Mouse (Mus musculus) kidney, adult 2 months (tissue): ENCODE measurements around the gene Ltc4s. TPM values are rescaled to one million over a fixed set of nuclear protein-coding genes. Genes with fewer than 3 reads are reported as not detected.

Source experiments
- DNase-seq: peaks from one replicate; pipeline ENCODE4 v3.0.0; 2021
- H3K27ac ChIP-seq: fragments of 200-500 bp; 2 replicates; pipeline ENCODE4 v1.5.1; 2012; ENCODE audit warnings: low read depth, low read length, control low read depth, inconsistent platforms; ENCODE audit not compliant: insufficient read depth
- H3K27me3 ChIP-seq: fragments of 200-500 bp; replicated peaks from 2 replicates; pipeline ENCODE4 v1.6.1; 2012; ENCODE audit warnings: mild to moderate bottlenecking, moderate library complexity, low read length, inconsistent platforms; ENCODE audit not compliant: control insufficient read depth, insufficient read depth
- H3K36me3 ChIP-seq: fragments of 200-500 bp; 2 replicates; pipeline ENCODE4 v1.6.1; 2012; ENCODE audit warnings: mild to moderate bottlenecking, moderate library complexity, low read length, inconsistent platforms; ENCODE audit not compliant: control insufficient read depth, insufficient read depth
- H3K4me1 ChIP-seq: fragments of 200-500 bp; 2 replicates; pipeline ENCODE4 v1.6.1; 2011; ENCODE audit warnings: low read length; ENCODE audit not compliant: control insufficient read depth, insufficient read depth
- H3K4me3 ChIP-seq: fragments of 200-500 bp; 2 replicates; pipeline ENCODE4 v1.5.1; 2011; ENCODE audit warnings: mild to moderate bottlenecking, low read depth, low read length, control low read depth; ENCODE audit not compliant: insufficient read depth
- CTCF ChIP-seq: fragments of 200-500 bp; conservative IDR thresholded peaks from 2 replicates; pipeline ENCODE4 v1.5.1; 2011; ENCODE audit warnings: low read depth, mild to moderate bottlenecking, control low read depth, low read length, moderate library complexity, mixed read lengths; ENCODE audit not compliant: insufficient read depth, insufficient read length
- POLR2A ChIP-seq: fragments of 200-500 bp; IDR thresholded peaks from one replicate; pipeline ENCODE4 v1.6.1; 2011; ENCODE audit warnings: low read depth, low read length, control low read depth
- WGBS: fragments of 180-500 bp; shearing (Covaris S2); methylation state at CpG from one replicate; pipeline ENCODE4 v1.1.7; 2018; 5-methylcytosine and 5-hydroxymethylcytosine counted together
- polyA plus RNA-seq: library from polyadenylated mRNA; depleted of rRNA; stranded (reverse); fragments of >200 nt; gene quantifications from 2 replicates; pipeline ENCODE4 v1.2.3, GENCODE M21; 2012

Ltc4s gene
- polyA plus RNA-seq, 1 experiment: 33.8 TPM

GRCm38 (mm10) chr11:50230481-50231304, 7.7 kb downstream of the Ltc4s start:
- Histone ChIP-seq H3K27me3 (no peaks in the 10 kb centered on the region), H3K4me3 (no peak overlapping the region), H3K27ac (no peak overlapping the region), H3K36me3 (peaks cover 3% of the 10 kb centered on the region; the same call in 1 of the 2 replicates), H3K4me1 (peaks cover 31% of the 10 kb centered on the region)
- 63% methylated on average over 45 of the region's 45 CpGs for WGBS
- DNase-seq: no peak
- no peak for TF ChIP-seq POLR2A
- no peak for TF ChIP-seq CTCF

GRCm38 (mm10) chr11:50229252-50229910, 9.0 kb downstream of the Ltc4s start:
- DNase-seq: peak; percentile 59
- Histone ChIP-seq H3K27me3 (no peaks in the 10 kb centered on the region), H3K4me3 (no peak overlapping the region), H3K27ac (no peak overlapping the region), H3K4me1 (peaks cover 31% of the 10 kb centered on the region), H3K36me3 (peaks cover 2% of the 10 kb centered on the region; the same call in 1 of the 2 replicates)
- TF ChIP-seq CTCF (no peak), POLR2A (no peak)
- WGBS: 58% methylated on average over 7 of the region's 7 CpGs

- 34% methylated on average over 3 of the region's 3 CpGs for WGBS
- no peak for DNase-seq
- peaks cover 31% of the 10 kb centered on the region for H3K4me1 ChIP-seq
- H3K27me3 ChIP-seq: no peaks in the 10 kb centered on the region
- no peak overlapping the region for H3K4me3 ChIP-seq
- TF ChIP-seq CTCF (no peak), POLR2A (no peak)
- no peak overlapping the region for H3K27ac ChIP-seq
- no peaks in the 10 kb centered on the region; the same call in 1 of the 2 replicates for H3K36me3 ChIP-seq
These were observed 9.6 kb downstream of the Ltc4s start for GRCm38 (mm10) chr11:50228772-50229171.

- Histone ChIP-seq H3K4me3 (no peak overlapping the region), H3K36me3 (no peaks in the 10 kb centered on the region; the same call in 1 of the 2 replicates), H3K4me1 (peaks cover 31% of the 10 kb centered on the region), H3K27ac (peak overlapping the region; percentile 14; the same call in 1 of the 2 replicates), H3K27me3 (no peaks in the 10 kb centered on the region)
- TF ChIP-seq POLR2A: no peak
- TF ChIP-seq CTCF: no peak
- DNase-seq: peak; percentile 65
- WGBS: 42% methylated on average over 4 of the region's 4 CpGs
These were observed 10.7 kb downstream of the Ltc4s start for GRCm38 (mm10) chr11:50227736-50228135.

GRCm38 (mm10) chr11:50227226-50227625, 11.2 kb downstream of the Ltc4s start:
- Histone ChIP-seq H3K4me1 (peaks cover 31% of the 10 kb centered on the region), H3K27ac (peak overlapping the region; percentile 80), H3K36me3 (no peaks in the 10 kb centered on the region; the same call in 1 of the 2 replicates), H3K4me3 (peak overlapping the region; percentile 89; the same call in 1 of the 2 replicates), H3K27me3 (no peaks in the 10 kb centered on the region)
- TF ChIP-seq POLR2A: no peak
- no peak for TF ChIP-seq CTCF
- 45% methylated on average over 3 of the region's 3 CpGs for WGBS
- DNase-seq: peak; percentile 48

- Histone ChIP-seq H3K36me3 (no peaks in the 10 kb centered on the region; the same call in 1 of the 2 replicates), H3K4me3 (peak overlapping the region; percentile 89), H3K4me1 (peaks cover 31% of the 10 kb centered on the region), H3K27me3 (no peaks in the 10 kb centered on the region), H3K27ac (peak overlapping the region; percentile 80)
- no peak for TF ChIP-seq CTCF
- no peak for TF ChIP-seq POLR2A
- WGBS: 5% methylated on average over 2 of the region's 2 CpGs
- no peak for DNase-seq
These were observed 12.0 kb downstream of the Ltc4s start for GRCm38 (mm10) chr11:50226406-50226805.
